Mouse (Mus musculus) myocyte (in vitro differentiated cells): ENCODE measurements at regions not wholly inside any gene's neighbourhood (a gene's known extent, or its start where the extent isn't known, plus 50 kb on each side); places are given as distances from the start of the nearest gene placed in this dataset.

Source experiments
- CEBPB ChIP-seq: IDR thresholded peaks from 2 replicates; pipeline ENCODE4 v1.6.1; 2011; ENCODE audit warnings: mild to moderate bottlenecking, moderate library complexity; ENCODE audit not compliant: poor library complexity, insufficient read depth, severe bottlenecking
- MAX ChIP-seq: IDR thresholded peaks from one replicate; pipeline ENCODE4 v1.6.1; 2011; ENCODE audit warnings: low read depth, mild to moderate bottlenecking, control low read depth
- MYOD1 ChIP-seq, 3 experiments: IDR thresholded peaks; one replicate each; pipeline ENCODE4 v1.6.1; 2011; ENCODE audit warnings: control low read depth in 2 of 3, low read depth in 2 of 3, mild to moderate bottlenecking in 2 of 3, moderate library complexity in 1 of 3; ENCODE audit not compliant: insufficient read length in 2 of 3, control insufficient read depth in 1 of 3

GRCm38 (mm10) chr15:32110659-32111058 is 66.4 kb upstream of the Tas2r119 start:
- no peak for TF ChIP-seq MYOD1 (IDR thresholded peaks at IDR 0.05; ENCODE audit: control insufficient read depth in 1 of 3, insufficient read length in 2 of 3, low read depth in 2 of 3)
- no peak for TF ChIP-seq CEBPB
- TF ChIP-seq MAX, result no peak
